Mouse (Mus musculus) central nervous system, embryonic 14 days (tissue): Measurements from ENCODE around the gene 4930503B20Rik. TPM values are rescaled to one million over a fixed set of nuclear protein-coding genes. Genes with fewer than 3 reads are reported as not detected.

Experiments
- polyA plus RNA-seq: library from polyadenylated mRNA; depleted of rRNA; stranded (reverse); fragments of >200 nt; gene quantifications from 2 replicates; pipeline ENCODE4 v1.2.3, GENCODE M21; 2012; rRNA removed

Gene 4930503B20Rik
- not detected in 2 replicates for polyA plus RNA-seq

GRCm38 (mm10) chr3:146651217-146651616, at the start of gene 4930503B20Rik:
Gene 4930503B20Rik, minus strand, starts transcription at chr3:146651317.

GRCm38 (mm10) chr3:146684811-146685675, 33.9 kb upstream of the 4930503B20Rik start, which contains the start of gene Samd13:
Gene Samd13, minus strand, starts transcription at chr3:146685592.

DNA sequence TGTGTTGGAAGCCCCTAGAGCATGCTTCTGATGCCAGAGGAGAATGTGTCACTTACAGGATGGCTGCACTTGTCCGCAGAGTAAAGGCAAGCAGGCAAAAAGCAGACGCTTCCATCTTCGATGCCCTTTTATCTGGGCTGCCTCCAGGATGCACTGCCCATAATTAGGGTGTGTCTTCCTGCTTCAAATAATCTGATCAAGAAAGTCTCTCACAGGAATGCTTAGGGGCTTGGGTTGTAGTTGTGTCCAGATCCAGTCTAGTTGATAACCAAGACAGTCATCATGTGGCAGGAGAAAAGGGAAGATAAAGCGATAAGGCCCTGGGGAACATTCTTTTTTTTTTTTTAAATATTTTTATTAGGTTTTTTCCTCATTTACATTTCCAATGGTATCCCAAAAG, 35.6 kb downstream of the 4930503B20Rik start, which contains the start of gene Dnase2b:
Gene Dnase2b (minus strand): TSS at position 101 of the 400 bp plus-strand sequence.

Other genes with a start within 250 kb of the 4930503B20Rik start
- gene Ssx2ip, start 246.7 kb downstream of the 4930503B20Rik start, polyA plus RNA-seq = 12.5 and 13.4 TPM in 2 replicates
- gene Ctbs, start 201.5 kb downstream of the 4930503B20Rik start, polyA plus RNA-seq = 2.4 and 3.0 TPM in 2 replicates
- gene Spata1, start 151.6 kb downstream of the 4930503B20Rik start, polyA plus RNA-seq = 10.0 and 10.9 TPM in 2 replicates
- 216 and 226 TPM in 2 replicates for gene Gng5, start 151.5 kb downstream of the 4930503B20Rik start, polyA plus RNA-seq
- gene Rpf1, start 129.9 kb downstream of the 4930503B20Rik start, polyA plus RNA-seq = 46.6 and 51.9 TPM in 2 replicates
- 0.11 TPM in 1 of 2 replicates, not detected in the other for gene Uox, start 80.9 kb downstream of the 4930503B20Rik start, polyA plus RNA-seq
- not detected in 2 replicates for gene Dnase2b, start 35.7 kb downstream of the 4930503B20Rik start, polyA plus RNA-seq
- 0.21 and 0.38 TPM in 2 replicates for gene Samd13, start 34.3 kb upstream of the 4930503B20Rik start, polyA plus RNA-seq
- gene Prkacb, start 161.7 kb upstream of the 4930503B20Rik start, polyA plus RNA-seq = 91.4 and 93.9 TPM in 2 replicates
- gene Ttll7, start 201.1 kb upstream of the 4930503B20Rik start, polyA plus RNA-seq = 7.5 and 8.4 TPM in 2 replicates